Mouse (Mus musculus): ENCODE results near the gene Rnpep.
"Not testable (repeated sequence)": the region's sequence is repeated elsewhere in the genome, so short reads cannot be mapped to it uniquely, and the experiment has no call there.

GRCm38 (mm10) chr1:135231878-135232277 lies 52.0 kb downstream of the Rnpep start:
- TF ChIP-seq CTCF, EP300 (IDR thresholded peaks at IDR 0.05; ENCODE audit: low read depth): not testable (repeated sequence)
